Mouse (Mus musculus) E14TG2a.4 (cell line): Measurements from ENCODE around the gene Prpf31.

Source experiments
- H3K27me3 ChIP-seq: 2 replicates; pipeline ENCODE4 v1.6.1; 2014; ENCODE audit warnings: low read length, control low read depth; ENCODE audit not compliant: insufficient read depth
- H3K36me3 ChIP-seq: 2 replicates; pipeline ENCODE4 v1.6.1; 2014; ENCODE audit warnings: low read length, control low read depth; ENCODE audit not compliant: insufficient read depth
- H3K4me1 ChIP-seq: replicated peaks from 2 replicates; pipeline ENCODE4 v1.6.1; 2014; ENCODE audit warnings: low read depth, low read length, control low read depth
- H3K4me3 ChIP-seq: replicated peaks from 2 replicates; pipeline ENCODE4 v1.5.1; 2014; ENCODE audit warnings: mild to moderate bottlenecking, low read length
- H3K9me3 ChIP-seq: 2 replicates; pipeline ENCODE4 v1.6.1; 2014; ENCODE audit warnings: low read length, control low read depth
- CTCF ChIP-seq: conservative IDR thresholded peaks from 2 replicates; pipeline ENCODE4 v1.5.1; 2014; ENCODE audit warnings: low read length
- NANOG ChIP-seq: IDR thresholded peaks from 2 replicates; pipeline ENCODE4 v1.6.1; 2014; ENCODE audit warnings: borderline replicate concordance, low read length, mixed read lengths
- POU5F1 ChIP-seq: IDR thresholded peaks from 2 replicates; pipeline ENCODE4 v1.6.1; 2014; ENCODE audit warnings: low read length, borderline replicate concordance

Gene Prpf31

GRCm38 (mm10) chr7:3666921-3667391 lies 37.2 kb downstream of the Prpf31 start:
- Histone ChIP-seq H3K9me3 (no peaks in the 10 kb centered on the region), H3K36me3 (peaks cover 22% of the 10 kb centered on the region), H3K4me3 (peak overlapping the region; percentile 43), H3K27me3 (no peaks in the 10 kb centered on the region), H3K4me1 (peaks cover 44% of the 10 kb centered on the region)
- TF ChIP-seq POU5F1 (no peak), NANOG (no peak), CTCF (no peak; the same call in 1 of the 2 replicates)

DNA sequence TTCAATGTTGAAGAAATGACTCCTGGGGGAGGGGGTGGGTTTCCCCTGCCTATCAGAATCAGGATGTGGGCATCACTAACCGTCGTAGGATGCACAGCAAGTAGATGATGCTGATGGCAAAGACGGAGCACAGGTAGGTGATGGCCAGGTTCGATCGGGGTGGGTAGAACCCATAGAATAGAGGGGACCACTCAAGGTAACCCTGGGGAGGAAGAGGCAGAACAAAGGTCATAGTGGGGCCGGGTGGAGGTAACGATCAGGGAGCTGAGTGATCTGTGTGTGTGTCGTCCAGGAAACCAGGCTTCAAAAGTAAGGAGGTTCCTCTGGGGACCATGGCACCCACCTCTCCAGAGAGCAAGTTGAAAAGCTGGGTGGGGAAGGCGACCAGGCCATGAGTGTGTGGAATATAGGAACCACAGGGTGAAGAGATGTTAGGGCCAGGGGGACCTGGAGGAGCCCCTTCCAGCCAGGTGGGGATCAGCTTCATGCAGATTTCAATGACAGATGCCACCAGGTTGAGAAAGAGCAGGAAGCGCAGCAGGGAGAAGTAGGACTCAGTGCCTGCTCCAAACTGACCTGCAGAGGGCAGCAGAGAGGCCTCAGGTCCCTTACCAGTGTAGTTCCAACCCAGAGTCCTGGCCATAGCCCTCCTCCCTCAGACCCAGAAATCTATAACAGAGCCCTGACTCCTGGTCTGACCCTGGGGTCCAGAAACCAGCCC lies 44.9 kb downstream of the Prpf31 start:
- TF ChIP-seq NANOG (no peak), POU5F1 (no peak), CTCF (peak; percentile 90)
- Histone ChIP-seq H3K4me1 (peaks cover 31% of the 10 kb centered on the region), H3K36me3 (peaks cover 11% of the 10 kb centered on the region), H3K9me3 (no peaks in the 10 kb centered on the region), H3K4me3 (no peak overlapping the region), H3K27me3 (no peaks in the 10 kb centered on the region)

GRCm38 (mm10) chr7:3675228-3675548 lies 45.4 kb downstream of the Prpf31 start:
- no peak for TF ChIP-seq POU5F1
- TF ChIP-seq NANOG: no peak
- TF ChIP-seq CTCF: no peak
- Histone ChIP-seq H3K4me1 (peaks cover 31% of the 10 kb centered on the region), H3K4me3 (no peak overlapping the region), H3K36me3 (peaks cover 13% of the 10 kb centered on the region), H3K27me3 (no peaks in the 10 kb centered on the region), H3K9me3 (no peaks in the 10 kb centered on the region)

- Histone ChIP-seq H3K36me3 (peaks cover 17% of the 10 kb centered on the region), H3K27me3 (no peaks in the 10 kb centered on the region), H3K4me1 (peaks cover 31% of the 10 kb centered on the region), H3K9me3 (no peaks in the 10 kb centered on the region), H3K4me3 (no peak overlapping the region)
- TF ChIP-seq NANOG: no peak
- no peak for TF ChIP-seq CTCF
- no peak for TF ChIP-seq POU5F1
Measured at GRCm38 (mm10) chr7:3676371-3676770, 46.6 kb downstream of the Prpf31 start.

GRCm38 (mm10) chr7:3677342-3677741 lies 47.6 kb downstream of the Prpf31 start, which contains the start of gene Tmc4:
TSS of gene Tmc4 (minus strand) at chr7:3677553.
- Histone ChIP-seq H3K27me3 (no peaks in the 10 kb centered on the region), H3K4me1 (peaks cover 31% of the 10 kb centered on the region), H3K9me3 (no peaks in the 10 kb centered on the region), H3K36me3 (peaks cover 23% of the 10 kb centered on the region), H3K4me3 (no peak within 1 kb of the TSS)
- TF ChIP-seq CTCF: no peak
- TF ChIP-seq NANOG: no peak
- no peak for TF ChIP-seq POU5F1

DNA sequence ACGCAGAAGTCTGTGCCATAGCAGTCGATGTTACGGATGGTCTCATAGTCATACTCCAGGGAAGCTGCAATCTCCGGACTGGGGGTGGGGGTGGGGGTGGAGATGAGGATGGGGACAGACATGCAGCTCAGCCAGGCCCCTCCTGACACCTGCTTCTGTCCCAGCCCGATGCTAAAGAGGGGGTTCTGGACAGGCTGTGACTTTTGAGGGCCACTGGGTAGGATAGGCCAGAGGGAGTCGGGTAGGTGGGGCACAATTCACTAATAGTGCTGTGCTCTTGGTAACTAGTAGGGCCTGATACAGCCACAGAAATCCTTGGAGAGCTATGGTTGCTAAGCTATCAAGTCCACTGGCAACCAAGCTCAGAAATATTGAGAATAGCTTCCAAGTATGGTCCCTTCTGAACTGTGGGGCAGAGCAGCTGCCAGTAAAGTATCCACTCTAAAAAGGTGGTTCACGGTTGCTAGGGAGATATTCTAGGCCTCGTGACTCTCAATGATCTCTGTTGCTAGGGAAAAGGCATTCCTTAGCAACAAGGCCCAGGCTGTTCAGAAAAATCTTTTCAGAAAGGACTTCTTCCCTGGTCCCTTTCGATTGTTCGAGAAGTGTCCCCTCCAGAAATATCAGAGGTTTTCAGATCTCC lies 54.2 kb downstream of the Prpf31 start:
- no peaks in the 10 kb centered on the region for H3K9me3 ChIP-seq
- no peak for TF ChIP-seq NANOG
- no peak for TF ChIP-seq POU5F1
- no peak for TF ChIP-seq CTCF

DNA sequence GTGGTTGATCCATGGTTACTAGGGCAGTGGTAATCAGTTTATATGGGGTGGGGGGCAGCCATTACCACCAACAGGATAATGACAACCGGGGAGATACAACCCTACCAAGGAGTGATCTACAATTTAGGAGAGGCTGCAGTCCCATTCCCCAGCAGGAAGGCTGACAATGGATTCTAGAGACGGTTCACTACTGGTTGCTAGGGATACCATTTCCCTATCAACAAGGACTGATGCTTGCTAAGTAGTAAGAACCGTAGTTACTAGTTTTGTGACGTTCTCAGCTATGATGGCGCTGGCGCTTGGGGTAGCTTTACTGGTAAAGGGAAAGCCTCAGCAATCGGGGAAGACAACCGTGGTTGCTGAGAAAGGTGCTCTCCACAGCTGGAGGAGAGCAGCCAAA lies 54.9 kb downstream of the Prpf31 start:
- H3K9me3 ChIP-seq: no peaks in the 10 kb centered on the region
- no peaks in the 10 kb centered on the region for H3K27me3 ChIP-seq
- TF ChIP-seq NANOG (no peak), POU5F1 (no peak), CTCF (no peak)
- H3K36me3 ChIP-seq: peaks cover 56% of the 10 kb centered on the region
- H3K4me3 ChIP-seq: no peak overlapping the region
- H3K4me1 ChIP-seq: peaks cover 22% of the 10 kb centered on the region

More for the DNA sequence above, 54.2 kb downstream of the Prpf31 start:
- Histone ChIP-seq H3K27me3 (no peaks in the 10 kb centered on the region), H3K4me3 (no peak overlapping the region), H3K36me3 (peaks cover 56% of the 10 kb centered on the region), H3K4me1 (peaks cover 22% of the 10 kb centered on the region)

DNA sequence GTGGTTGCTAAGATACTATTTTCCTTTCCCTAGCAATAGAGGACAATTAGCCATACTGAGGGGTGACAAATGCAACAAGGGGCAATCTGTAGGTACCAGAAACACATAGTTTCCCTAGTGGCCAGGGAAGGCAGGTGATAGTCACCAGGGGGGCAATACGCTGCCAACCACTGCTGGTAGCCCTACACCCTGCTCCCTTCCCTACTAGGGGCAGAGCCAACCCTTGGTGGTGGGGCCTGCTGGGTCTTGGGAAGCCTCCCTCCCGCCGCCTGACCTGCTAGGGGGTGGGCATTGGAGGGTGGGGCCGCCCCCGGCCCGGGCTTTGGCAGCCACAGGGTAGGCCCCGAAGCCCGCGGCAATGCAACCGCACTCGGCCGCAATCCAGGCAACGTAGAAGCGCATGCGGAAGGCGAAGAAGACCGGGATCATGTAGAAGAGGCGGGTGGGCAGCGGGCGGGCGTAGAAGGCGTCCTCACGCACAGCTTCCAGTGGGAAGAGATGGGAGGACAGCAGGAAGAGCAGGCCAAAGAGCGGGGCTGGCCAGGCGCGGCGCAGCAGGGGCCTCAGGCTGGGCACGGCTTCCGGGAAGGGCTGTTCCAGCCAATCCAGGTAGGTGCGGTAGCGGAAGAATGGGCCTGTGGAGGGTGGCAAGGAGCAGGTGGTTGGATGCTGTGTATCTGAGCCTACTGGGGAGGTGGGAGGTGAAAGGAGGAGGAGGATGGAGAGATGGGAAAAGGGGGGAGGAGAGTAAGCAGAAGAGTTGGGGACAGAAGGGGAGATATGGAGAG lies 55.8 kb downstream of the Prpf31 start:
- no peaks in the 10 kb centered on the region for H3K27me3 ChIP-seq

More for the DNA sequence above, 55.8 kb downstream of the Prpf31 start:
- TF ChIP-seq NANOG (no peak), POU5F1 (no peak), CTCF (no peak)
- Histone ChIP-seq H3K36me3 (peaks cover 59% of the 10 kb centered on the region), H3K9me3 (no peaks in the 10 kb centered on the region), H3K4me1 (peaks cover 22% of the 10 kb centered on the region), H3K4me3 (peak overlapping the region; percentile 77)
